Mouse (Mus musculus): ENCODE measurements around the gene Stard9.
"Not testable (repeated sequence)": the region's sequence is repeated elsewhere in the genome, so short reads cannot be mapped to it uniquely, and the experiment has no call there.

Gene Stard9

GRCm38 (mm10) chr2:120654693-120655092 lies 25.8 kb downstream of the Stard9 start:
- DNase-seq (ENCODE audit: low read depth, low spot score): no peak

GRCm38 (mm10) chr2:120655905-120656304 lies 27.0 kb downstream of the Stard9 start:
- no peak for DNase-seq (ENCODE audit: low read depth, low spot score)

GRCm38 (mm10) chr2:120656711-120657110 lies 27.8 kb downstream of the Stard9 start:
- no peak for DNase-seq (ENCODE audit: low read depth, low spot score)

- no peak for DNase-seq (ENCODE audit: low read depth, low spot score)
Measured at GRCm38 (mm10) chr2:120658486-120658885, 29.6 kb downstream of the Stard9 start.

- DNase-seq (ENCODE audit: low read depth, low spot score): no peak
Measured at GRCm38 (mm10) chr2:120659318-120659717, 30.4 kb downstream of the Stard9 start.

DNA sequence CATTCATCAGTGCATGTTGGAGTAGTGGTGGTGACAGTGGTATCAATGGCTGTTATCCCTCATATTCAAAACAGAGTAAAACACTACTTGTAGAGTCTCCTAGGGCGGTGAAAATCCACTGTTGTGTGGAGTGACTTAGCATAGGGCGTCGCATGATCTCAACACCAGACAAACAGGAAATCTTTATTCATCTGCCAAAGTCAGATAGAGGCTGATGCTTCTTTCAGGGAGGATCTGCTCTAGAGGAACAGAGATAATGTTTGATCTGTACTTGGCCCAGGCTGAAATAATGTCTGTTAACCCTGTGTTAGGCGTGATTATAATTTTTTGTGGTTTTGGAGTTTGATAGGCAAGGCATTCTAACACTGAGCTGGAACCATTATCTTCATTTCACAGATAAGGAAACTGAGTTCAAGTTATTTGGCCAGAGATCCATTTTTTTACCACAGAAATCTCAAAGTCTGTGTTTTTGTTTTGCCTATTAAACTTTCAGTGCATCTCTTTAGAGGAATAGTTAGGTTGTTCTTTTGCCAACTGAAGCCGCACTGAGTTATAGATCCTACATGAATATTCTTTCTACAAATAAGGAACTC lies 31.7 kb downstream of the Stard9 start:
- DNase-seq (ENCODE audit: low read depth, low spot score): no peak

GRCm38 (mm10) chr2:120662766-120663165 lies 33.8 kb downstream of the Stard9 start:
- no peak for DNase-seq (ENCODE audit: low read depth, low spot score)

- no peak for DNase-seq (ENCODE audit: low read depth, low spot score)
Measured at GRCm38 (mm10) chr2:120663491-120664154, 34.7 kb downstream of the Stard9 start.

DNA sequence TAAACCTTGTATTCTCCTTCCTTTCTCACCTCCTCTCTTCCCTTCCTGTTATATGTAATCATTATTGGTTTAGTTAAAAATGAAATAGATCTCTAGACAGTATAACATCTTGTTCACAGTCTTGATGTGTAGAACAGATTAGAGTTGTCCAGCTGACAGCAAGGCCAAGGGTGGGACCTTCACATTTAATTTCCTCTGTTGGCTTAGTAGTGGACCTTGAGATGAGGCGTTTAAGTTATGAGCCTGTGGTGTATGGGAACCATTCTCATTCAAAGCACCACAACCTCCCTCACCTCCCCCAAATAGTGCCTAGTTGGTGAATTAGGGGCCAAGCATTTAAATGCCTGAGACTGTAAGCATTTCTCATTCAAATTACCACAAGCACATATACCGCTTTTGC lies 38.5 kb downstream of the Stard9 start:
- DNase-seq (ENCODE audit: low read depth, low spot score): no peak

- DNase-seq (ENCODE audit: low read depth, low spot score): no peak
Measured at GRCm38 (mm10) chr2:120670253-120670652, 41.3 kb downstream of the Stard9 start.

DNA sequence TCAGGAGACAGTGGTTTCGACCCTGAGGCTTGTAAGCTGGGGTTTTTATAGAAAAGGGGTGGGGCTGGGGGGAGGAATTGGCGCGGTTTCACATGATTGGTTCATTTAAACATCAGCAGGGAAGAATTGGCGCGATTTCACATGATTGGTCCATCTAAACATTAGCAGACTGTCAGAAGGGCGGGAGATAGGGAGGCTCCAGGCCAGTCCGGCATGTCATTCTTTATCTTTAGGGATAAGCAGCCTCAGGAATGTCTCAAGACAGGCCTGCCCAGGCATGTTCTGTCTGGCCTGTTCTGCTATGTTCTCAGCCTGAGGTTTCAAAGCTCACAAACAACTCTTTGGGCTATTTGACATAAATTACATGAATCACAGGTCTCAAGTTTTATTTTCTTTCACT lies 52.2 kb downstream of the Stard9 start:
- DNase-seq (ENCODE audit: low read depth, low spot score): not testable (repeated sequence)

DNA sequence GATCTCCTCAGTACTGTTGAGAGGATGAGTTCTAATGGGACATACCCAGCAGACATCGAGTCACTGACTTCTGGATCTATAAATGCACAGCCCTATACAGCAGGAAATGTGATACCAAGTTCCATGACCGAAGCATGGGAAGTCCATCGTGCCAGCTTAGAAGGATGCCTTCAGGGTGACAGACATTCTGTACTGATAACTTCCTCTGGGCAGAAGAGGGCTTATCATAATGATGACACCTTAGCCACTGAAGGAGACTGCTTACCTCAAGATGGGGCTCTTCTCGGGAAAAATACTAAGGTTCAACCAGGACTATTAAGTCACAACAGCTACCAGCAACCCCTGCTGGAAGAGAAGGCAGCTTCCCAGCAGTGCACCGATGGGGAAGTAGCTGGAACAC lies 68.8 kb downstream of the Stard9 start:
- no peak for DNase-seq (ENCODE audit: low read depth, low spot score)

GRCm38 (mm10) chr2:120700379-120700885 lies 71.5 kb downstream of the Stard9 start:
- no peak for DNase-seq (ENCODE audit: low read depth, low spot score)

GRCm38 (mm10) chr2:120702675-120703074 lies 73.8 kb downstream of the Stard9 start:
- no peak for DNase-seq (ENCODE audit: low read depth, low spot score)

GRCm38 (mm10) chr2:120707041-120707440 lies 78.1 kb downstream of the Stard9 start:
- no peak for DNase-seq (ENCODE audit: low read depth, low spot score)

GRCm38 (mm10) chr2:120710154-120710553 lies 81.2 kb downstream of the Stard9 start:
- DNase-seq (ENCODE audit: low read depth, low spot score): no peak

GRCm38 (mm10) chr2:120710948-120711347 lies 82.0 kb downstream of the Stard9 start:
- no peak for DNase-seq (ENCODE audit: low read depth, low spot score)

DNA sequence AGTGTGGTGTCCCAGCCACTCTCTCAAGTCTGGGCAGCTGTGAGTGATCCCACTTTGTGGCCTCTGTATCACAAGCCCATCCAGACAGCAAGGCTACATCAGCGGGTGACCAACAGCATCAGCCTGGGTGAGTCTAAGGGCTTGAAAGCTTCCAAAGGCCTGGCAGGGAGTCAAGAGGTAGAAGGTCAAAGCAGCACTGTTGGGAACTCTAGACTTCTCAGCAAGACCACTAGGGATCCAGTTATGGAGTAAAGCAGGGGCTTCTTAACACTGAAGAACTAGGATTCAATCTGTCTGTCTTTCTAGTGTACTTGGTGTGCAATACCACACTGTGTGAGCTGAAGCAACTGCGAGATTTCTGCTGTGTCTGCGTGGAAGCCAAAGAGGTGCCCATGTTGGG lies 84.5 kb downstream of the Stard9 start:
- no peak for DNase-seq (ENCODE audit: low read depth, low spot score)

DNA sequence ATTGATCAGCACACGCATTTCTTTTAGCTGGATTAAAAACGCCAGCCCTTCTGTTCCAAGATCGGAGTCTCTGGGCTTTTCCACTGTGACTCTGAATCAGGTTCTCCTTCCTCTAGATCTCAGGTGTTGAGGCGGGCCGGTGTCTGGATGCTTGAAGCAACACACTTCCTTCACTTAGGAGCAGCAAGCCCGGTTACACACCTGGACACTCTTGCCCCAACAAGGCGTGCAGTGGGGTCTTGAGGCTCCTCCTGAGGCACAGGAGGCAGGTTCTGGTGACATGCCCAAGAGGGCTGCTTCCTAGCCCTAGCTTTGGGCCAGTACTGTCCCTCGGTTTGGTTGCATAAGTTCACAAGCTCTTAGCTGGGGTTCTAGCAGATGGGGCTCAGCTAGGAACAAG lies 89.6 kb downstream of the Stard9 start:
- no peak for DNase-seq (ENCODE audit: low read depth, low spot score)

GRCm38 (mm10) chr2:120720821-120721220 lies 91.9 kb downstream of the Stard9 start:
- DNase-seq (ENCODE audit: low read depth, low spot score): no peak

DNA sequence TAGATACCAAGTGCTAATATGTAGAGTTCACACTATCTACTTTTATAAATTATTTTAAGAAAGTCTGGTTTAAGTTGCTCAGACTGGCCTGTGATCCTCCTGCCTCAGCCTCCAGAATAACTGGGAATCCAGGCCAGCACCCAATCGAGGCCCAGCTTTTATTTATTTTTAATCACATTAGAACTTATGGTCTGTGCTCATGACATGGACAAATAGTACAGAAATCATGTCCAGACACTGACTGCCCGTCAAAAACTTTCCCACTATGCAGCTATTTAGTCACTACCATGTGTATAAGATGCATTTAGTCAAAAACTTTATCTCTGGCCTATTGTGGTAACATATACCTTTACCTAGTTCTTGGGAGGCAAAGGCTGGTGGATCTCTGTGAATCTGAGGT lies 93.0 kb downstream of the Stard9 start:
- DNase-seq (ENCODE audit: low read depth, low spot score): no peak

DNA sequence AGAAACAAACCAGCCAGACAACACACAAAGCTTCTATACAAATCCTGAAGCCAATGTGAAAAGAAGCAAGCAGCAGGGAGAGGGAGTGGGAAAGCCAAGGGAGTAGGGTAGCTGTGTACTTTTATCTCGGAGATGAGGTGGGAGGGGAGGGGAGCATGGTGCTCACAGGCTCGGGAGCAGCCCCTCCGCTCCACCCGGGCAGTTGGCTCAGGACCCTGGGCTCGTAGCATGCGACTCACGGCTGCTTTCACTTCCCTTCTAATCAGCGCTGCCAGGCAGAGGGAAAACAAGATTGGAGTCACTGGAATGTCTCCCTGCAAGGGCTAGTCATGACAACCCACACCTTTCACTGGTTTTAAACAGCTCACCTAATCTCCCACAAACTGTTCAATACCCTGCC lies 93.6 kb downstream of the Stard9 start:
- no peak for DNase-seq (ENCODE audit: low read depth, low spot score)

DNA sequence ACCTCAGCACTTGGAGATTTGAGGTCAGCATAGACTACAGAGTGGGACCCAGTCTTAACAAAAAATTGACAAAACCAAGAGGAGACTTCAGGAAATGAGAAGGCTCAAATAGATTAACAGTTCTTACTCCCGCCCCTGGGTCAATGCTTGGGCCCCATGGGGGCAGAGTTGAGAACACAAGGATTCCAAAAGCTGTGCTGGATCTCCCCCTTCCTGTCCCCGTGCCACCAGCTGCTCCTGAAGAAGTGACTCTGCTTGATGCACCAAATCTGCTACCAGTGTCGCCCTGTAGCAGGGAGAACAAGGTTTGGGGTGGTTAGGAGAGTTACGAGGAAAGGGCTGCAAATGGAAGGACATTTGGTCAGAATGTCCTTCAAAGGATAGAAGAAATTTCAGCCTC lies 94.7 kb downstream of the Stard9 start:
- no peak for DNase-seq (ENCODE audit: low read depth, low spot score)
